Mouse (Mus musculus) cerebellum, postnatal 14 days (tissue): Measurements from ENCODE around the gene Slc12a7.

ENCODE experiments used
- DNase-seq, 2 experiments: peaks; one replicate each; pipeline ENCODE4 v3.0.0; 2021; ENCODE audit warnings: mixed read lengths in 2 of 2

Slc12a7 gene

GRCm38 (mm10) chr13:73764256-73764775 is 31.4 kb downstream of the Slc12a7 start:
- DNase-seq: no peak

- no peak for DNase-seq
These were observed 32.5 kb downstream of the Slc12a7 start for GRCm38 (mm10) chr13:73765393-73765792.

- DNase-seq: no peak
These were observed 34.3 kb downstream of the Slc12a7 start for GRCm38 (mm10) chr13:73767224-73767623.

- no peak for DNase-seq
These were observed 34.9 kb downstream of the Slc12a7 start for GRCm38 (mm10) chr13:73767754-73768153.

GRCm38 (mm10) chr13:73768311-73768710 is 35.4 kb downstream of the Slc12a7 start:
- DNase-seq: no peak

GRCm38 (mm10) chr13:73769916-73770682 is 37.2 kb downstream of the Slc12a7 start:
- DNase-seq: no peak

- DNase-seq: no peak
These were observed 38.2 kb downstream of the Slc12a7 start for GRCm38 (mm10) chr13:73771131-73771530.

GRCm38 (mm10) chr13:73772655-73773054 is 39.8 kb downstream of the Slc12a7 start:
- no peak for DNase-seq

- peak; percentile 69 to 70 for DNase-seq
These were observed 40.8 kb downstream of the Slc12a7 start for GRCm38 (mm10) chr13:73773519-73774205.

GRCm38 (mm10) chr13:73775786-73776185 is 42.9 kb downstream of the Slc12a7 start:
- DNase-seq: peak; percentile 53

GRCm38 (mm10) chr13:73777578-73777977 is 44.7 kb downstream of the Slc12a7 start:
- no peak for DNase-seq

- DNase-seq: no peak
These were observed 49.6 kb downstream of the Slc12a7 start for GRCm38 (mm10) chr13:73782486-73782885.

GRCm38 (mm10) chr13:73792176-73792575 is 59.3 kb downstream of the Slc12a7 start:
- DNase-seq: peak; percentile 19 to 38

- DNase-seq: no peak
These were observed 60.3 kb downstream of the Slc12a7 start for GRCm38 (mm10) chr13:73793171-73793570.

- DNase-seq: peak; percentile 30 to 37
These were observed 66.2 kb downstream of the Slc12a7 start for GRCm38 (mm10) chr13:73799110-73799509.

GRCm38 (mm10) chr13:73803450-73804178 is 70.7 kb downstream of the Slc12a7 start:
- no peak for DNase-seq

GRCm38 (mm10) chr13:73804914-73805313 is 72.0 kb downstream of the Slc12a7 start:
- DNase-seq: no peak

GRCm38 (mm10) chr13:73812936-73813335 is 80.0 kb downstream of the Slc12a7 start:
- peak in 1 of 2 experiments; percentile 34 for DNase-seq

GRCm38 (mm10) chr13:73814181-73814580 is 81.3 kb downstream of the Slc12a7 start:
- DNase-seq: peak; percentile 57 to 80

- DNase-seq: no peak
These were observed 83.4 kb downstream of the Slc12a7 start for GRCm38 (mm10) chr13:73816338-73816737.

- DNase-seq: no peak
These were observed 86.0 kb downstream of the Slc12a7 start for GRCm38 (mm10) chr13:73818921-73819320.

- DNase-seq: no peak
These were observed 88.4 kb downstream of the Slc12a7 start for GRCm38 (mm10) chr13:73821251-73821650.

GRCm38 (mm10) chr13:73822187-73822800 is 89.4 kb downstream of the Slc12a7 start:
- DNase-seq: peak; percentile 72 to 79
